Mouse (Mus musculus): ENCODE results near the gene Batf2.
"Not testable (repeated sequence)": the region's sequence is repeated elsewhere in the genome, so short reads cannot be mapped to it uniquely, and the experiment has no call there.

The Batf2 gene

GRCm38 (mm10) chr19:6130414-6131128 lies 10.2 kb upstream of the Batf2 start:
- CTCF ChIA-PET = not testable (repeated sequence)

- CTCF ChIA-PET = no interaction called here
Measured at GRCm38 (mm10) chr19:6132171-6132827, 8.5 kb upstream of the Batf2 start.

GRCm38 (mm10) chr19:6133197-6133596 lies 7.6 kb upstream of the Batf2 start:
- CTCF ChIA-PET = interaction anchor here (0.6 kb wide), 1 partner anchor 280 kb away, joined by 3 read pairs; no protein-coding TSS in a partner anchor

- CTCF ChIA-PET = no interaction called here
Measured at GRCm38 (mm10) chr19:6136397-6136796, 4.4 kb upstream of the Batf2 start.

DNA sequence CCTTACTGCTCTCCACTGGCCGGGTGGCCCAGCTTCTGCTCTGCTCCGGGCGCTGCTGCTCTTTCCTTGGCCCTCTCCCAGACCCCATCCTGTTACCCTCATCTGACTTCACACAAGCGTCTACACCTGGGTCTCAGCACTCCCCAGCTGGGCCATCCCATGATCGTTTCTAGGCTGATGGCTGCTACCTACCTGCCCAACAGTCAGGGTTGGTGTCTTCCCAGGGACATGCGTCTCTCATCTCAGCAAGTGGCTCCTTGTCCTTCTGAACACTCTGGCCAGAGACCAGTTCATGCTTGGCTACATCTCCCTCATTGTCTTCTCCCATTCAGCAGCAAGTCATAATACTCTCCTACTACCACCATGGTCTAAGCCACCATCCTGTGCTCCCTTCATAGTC lies 1.1 kb upstream of the Batf2 start:
- CTCF ChIA-PET = no interaction called here

DNA sequence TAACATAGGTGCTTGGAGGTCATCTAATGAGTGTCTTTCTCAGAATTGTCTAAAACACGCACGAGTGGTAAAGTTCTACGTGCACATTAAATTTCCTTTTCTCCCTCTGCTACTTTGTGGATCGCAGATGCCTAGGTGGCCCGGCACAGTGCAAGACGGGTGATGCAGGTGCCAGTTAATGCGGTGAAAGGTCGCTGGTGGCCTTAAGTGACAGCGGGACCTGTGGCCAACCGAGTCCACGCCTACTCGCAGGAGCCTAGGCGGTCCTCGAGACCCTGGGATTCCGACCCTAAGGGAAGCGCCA lies 457 bp upstream of the Batf2 start:
- CTCF ChIA-PET = interaction anchor here (0.6 kb wide), 1 partner anchor 151 kb away, joined by 8 read pairs; no protein-coding TSS in a partner anchor

DNA sequence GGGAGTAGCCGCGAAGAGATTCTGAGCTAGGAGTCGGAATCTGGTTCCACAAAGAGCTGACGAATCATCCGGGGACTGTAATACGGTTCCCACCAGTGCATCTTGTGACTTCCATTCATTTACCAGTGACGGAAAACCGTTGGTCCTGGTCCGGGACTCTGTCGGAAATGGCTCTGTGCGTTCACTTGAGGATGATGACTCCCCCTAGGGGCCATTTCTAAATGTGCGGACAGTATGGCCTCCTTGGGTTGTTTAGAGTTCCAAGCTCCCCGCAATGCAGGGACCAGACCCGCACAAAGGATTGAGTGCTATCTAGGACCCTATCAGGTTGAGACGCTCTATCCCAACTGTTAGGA lies 589 bp downstream of the Batf2 start, which contains the start of gene Arl2:
Gene Arl2 (minus strand): TSS at position 155 of the 356 bp plus-strand sequence.
- CTCF ChIA-PET = interaction anchor here (0.6 to 0.7 kb wide), 3 partner anchors 13 to 215 kb away, joined by 3 to 4 read pairs (median 4); partner anchors contain the start of gene Snx15

GRCm38 (mm10) chr19:6144842-6145241 lies 4.1 kb downstream of the Batf2 start:
- CTCF ChIA-PET = no interaction called here

- CTCF ChIA-PET = no interaction called here
Measured at GRCm38 (mm10) chr19:6155174-6155573, 14.4 kb downstream of the Batf2 start.

- CTCF ChIA-PET = no interaction called here
Measured at GRCm38 (mm10) chr19:6156372-6156771, 15.6 kb downstream of the Batf2 start.

- CTCF ChIA-PET = no interaction called here
Measured at GRCm38 (mm10) chr19:6157220-6157619, 16.4 kb downstream of the Batf2 start.

- CTCF ChIA-PET = no interaction called here
Measured at GRCm38 (mm10) chr19:6163872-6164547, 23.2 kb downstream of the Batf2 start.

DNA sequence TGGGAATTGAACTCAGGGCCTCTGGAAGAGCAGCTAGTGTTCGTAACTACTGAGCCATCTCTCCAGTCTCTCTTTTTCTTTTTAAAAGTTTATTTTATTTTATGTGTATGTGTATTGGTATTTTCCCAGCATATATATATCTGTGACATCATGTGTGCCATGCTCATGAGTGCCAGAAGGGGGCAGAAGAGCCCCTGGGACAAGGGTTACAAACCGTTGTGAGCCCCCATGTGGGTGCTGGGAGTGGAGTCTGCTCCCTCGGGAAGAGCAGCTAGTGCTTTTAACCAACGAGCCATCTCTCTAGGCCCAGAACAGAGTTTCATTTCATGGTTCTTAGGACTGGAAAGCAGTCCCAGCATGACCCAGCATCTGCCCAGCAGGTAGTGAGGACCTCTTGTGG lies 26.0 kb downstream of the Batf2 start:
- CTCF ChIA-PET = no interaction called here

DNA sequence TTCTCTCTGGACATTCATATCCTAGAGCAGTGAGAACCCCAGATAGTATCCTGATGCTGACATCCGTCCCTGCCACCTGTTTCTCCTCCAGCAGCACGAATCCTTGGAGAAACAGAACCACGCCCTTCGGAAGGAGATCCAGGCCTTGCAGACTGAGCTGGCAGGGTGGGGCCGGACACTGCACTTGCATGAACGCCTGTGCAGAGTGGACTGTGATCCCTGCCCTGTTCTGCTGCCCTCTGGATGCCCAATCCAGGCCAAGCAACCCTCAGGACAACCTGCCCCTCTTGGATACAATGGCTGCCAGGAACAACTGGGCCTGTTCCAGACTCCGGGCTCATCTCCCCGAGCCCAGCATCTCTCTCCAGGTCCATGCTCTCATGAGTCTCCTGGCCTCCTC lies 30.4 kb downstream of the Batf2 start:
- CTCF ChIA-PET = no interaction called here

GRCm38 (mm10) chr19:6174771-6175170 lies 34.0 kb downstream of the Batf2 start:
- CTCF ChIA-PET = no interaction called here

GRCm38 (mm10) chr19:6178775-6179174 lies 38.0 kb downstream of the Batf2 start:
- CTCF ChIA-PET = no interaction called here

DNA sequence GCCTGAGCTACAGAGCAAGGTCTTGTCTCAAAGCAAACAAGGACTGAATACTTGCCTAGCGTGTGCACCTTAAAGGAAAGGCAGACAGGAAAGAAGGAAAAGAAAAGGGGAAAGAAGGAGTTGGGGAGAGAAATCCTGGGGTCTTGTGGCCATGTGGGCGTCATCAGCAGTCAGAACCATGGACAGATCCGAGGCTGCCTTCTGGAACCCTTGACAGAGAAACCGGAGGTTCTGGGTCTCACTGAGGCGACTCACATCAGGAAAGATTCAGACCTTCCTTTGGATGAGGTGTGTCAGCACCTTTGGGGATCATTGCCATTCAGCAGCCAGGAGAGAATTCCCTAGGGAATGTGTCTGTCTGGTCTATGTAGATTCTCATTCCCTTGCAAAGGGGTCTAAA lies 40.8 kb downstream of the Batf2 start:
- CTCF ChIA-PET = no interaction called here

- CTCF ChIA-PET = no interaction called here
Measured at GRCm38 (mm10) chr19:6182534-6182933, 41.8 kb downstream of the Batf2 start.

GRCm38 (mm10) chr19:6184131-6184530 lies 43.3 kb downstream of the Batf2 start, which contains the start of gene Majin:
Gene Majin (plus strand): TSS chr19:6184388.
- CTCF ChIA-PET = no interaction called here

DNA sequence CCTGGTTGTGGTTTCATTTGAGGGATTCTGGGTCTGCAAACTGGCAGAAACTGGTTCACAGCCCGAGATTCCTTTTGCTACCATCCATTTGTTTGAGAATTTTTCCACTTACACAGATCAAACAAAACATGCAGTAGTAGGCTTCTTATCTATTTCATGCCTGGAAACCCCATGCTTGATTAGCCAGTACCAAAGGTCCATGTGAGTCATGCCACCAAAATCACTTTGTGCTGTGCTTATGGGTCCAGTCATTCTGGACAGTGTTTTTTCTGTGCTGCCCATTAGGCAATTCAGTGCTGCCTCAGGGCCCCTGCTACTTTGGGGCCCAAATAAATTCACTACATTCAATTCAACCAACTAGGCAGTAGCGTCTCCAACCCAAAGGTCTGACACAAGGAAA lies 63.5 kb downstream of the Batf2 start:
- CTCF ChIA-PET = no interaction called here

- CTCF ChIA-PET = interaction anchor here (0.7 kb wide), 1 partner anchor 699 kb away, joined by 3 read pairs; no protein-coding TSS in a partner anchor
Measured at GRCm38 (mm10) chr19:6206716-6207115, 65.9 kb downstream of the Batf2 start.

DNA sequence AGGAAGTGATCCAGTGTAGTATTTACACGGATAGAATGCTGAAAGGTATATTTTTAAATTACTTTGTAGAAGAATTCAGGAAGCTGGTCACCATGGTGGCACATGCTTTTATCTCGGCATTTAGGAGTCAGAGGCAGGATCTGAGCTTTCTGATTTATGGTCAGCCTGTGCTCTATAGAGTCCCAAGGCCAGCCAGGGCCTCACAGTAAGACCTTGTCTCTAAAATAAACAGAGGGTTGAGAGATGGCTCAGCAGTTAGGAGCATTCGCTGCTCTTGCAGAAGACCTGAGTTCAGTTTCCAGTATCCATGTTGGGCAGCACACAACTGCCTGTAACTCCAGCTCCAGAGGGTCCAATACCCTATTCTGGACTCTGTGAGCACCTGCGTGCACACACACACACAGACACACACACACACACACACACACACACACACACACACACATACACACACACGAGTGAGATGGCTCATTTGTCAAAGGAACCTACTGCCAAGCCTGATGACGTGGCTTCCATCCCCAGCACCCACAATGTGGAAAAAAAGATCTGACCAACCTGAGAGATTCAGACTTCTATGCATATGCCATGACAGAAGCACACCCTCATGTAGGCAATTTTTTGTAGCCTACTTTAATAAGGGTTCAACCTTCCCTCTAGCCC lies 75.4 kb downstream of the Batf2 start:
- CTCF ChIA-PET = interaction anchor here (0.6 kb wide), 1 partner anchor 28 kb away, joined by 16 read pairs; no protein-coding TSS in a partner anchor

All from spleen, embryonic (tissue).